Mouse (Mus musculus) frontal cortex, adult (tissue): ENCODE data around the gene Pfkfb1.

Source experiments
- ATAC-seq: cut with Nextera tagmentation; 2 replicates; pipeline ENCODE4 v1.9.2; 2017; ENCODE audit warnings: mild to moderate bottlenecking, moderate library complexity, mixed read lengths; ENCODE audit not compliant: low TSS enrichment

Pfkfb1 gene

GRCm38 (mm10) chrX:150588023-150588764 lies at the start of gene Pfkfb1:
Pfkfb1 (plus strand) TSS chrX:150588229.
- peak; percentile 100 for ATAC-seq

DNA sequence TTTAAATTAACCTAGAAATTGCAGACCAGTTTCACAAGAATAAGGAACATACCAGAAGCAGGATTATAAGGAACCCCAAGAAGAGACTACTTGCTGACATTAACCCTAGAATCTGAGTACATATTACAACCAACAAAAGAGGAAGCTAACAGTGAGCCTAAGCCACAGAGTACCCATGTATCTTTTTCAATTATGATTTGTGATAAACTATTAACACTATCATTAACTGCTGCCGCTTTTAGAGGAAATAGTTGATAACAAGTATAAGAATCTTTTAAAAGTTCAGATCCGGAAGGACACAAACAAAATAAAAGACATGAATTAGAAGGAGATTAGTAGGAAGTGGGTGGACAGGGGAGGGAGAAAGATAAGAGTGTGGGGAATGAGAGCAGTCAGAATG lies 47.9 kb upstream of the Pfkfb1 start:
- no peak for ATAC-seq

DNA sequence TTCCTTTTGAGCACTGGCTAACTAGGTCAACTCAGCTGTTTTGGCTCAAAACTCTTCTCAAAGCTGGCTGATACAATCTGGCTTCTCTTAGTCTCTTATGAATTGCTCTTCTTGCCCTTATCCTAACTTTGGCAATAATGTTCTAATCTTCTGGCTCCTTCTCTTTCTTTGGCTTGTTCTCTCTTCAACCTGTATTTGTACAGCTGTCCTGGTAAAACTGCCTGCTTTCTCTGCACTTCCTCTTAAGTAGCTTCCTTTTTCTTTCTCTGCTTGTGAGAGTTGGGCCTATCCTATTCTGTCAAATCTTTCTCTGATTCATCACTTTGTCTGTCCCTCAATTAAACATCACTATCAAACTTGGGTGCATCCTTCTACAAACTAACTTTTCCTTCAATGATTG lies 46.3 kb upstream of the Pfkfb1 start:
- ATAC-seq, result no peak

DNA sequence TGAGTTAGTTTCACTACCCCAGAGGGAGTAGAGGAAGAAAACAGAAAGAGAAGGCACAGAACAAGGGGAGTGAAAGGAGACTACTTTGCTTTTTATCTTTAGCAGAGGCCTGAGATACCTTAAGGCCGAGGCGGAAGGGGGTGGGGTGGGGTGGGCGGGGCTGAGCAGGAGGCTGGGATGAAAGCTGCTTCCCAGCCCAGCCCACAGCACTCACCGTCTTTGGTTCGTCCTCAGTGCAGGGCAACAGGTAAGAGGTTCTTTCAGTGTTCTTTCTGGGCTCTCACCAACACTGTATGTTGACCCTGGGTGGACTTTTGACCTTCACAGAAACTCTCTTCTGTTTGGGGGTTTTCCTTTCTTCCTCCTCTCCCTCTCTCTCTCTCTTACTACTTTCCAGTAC lies 40.8 kb upstream of the Pfkfb1 start, which contains the start of gene Alas2:
Alas2 (plus strand) TSS at position 137 of the 400 bp plus-strand sequence.
- ATAC-seq, result no peak

DNA sequence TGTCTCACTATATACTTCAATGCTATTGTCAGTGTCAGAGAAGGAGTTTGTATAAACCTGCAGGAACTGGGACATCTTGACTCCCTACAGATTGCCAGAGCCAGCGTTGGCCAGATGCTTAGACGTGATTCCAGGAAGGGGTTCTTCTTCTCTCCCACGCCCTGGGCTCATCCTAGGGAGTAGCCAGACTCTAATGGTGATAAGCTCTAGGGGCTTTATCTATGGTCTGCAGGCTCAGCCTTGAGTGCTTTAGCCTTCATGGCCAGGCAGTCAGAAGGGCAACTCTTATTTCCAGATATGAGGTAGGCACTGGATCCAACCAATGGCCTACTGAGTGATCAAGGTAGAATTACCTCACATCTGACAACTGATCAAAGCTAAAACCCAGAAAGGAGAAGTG lies 38.4 kb upstream of the Pfkfb1 start:
- ATAC-seq, result no peak

- no peak for ATAC-seq
Observed at GRCm38 (mm10) chrX:150551986-150552385, 36.0 kb upstream of the Pfkfb1 start.

DNA sequence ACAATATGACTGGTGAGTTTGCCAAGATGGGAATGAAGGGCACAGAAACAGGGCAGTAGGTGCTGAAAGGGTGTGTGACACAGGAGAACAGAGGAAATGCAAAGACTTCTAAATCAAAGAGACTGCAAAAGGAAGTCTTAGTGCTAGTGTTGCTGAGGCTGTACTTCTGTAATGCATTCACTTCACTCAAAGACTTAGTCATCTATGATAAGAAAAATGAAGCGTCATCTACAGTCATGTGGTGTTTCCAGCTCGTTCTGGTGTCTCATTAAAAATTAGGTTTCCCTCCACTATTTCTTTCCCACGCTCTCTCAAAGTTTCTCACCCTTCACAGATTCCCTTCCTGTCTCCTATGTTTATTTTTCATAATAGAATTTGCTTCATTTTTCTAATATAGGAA lies 34.0 kb upstream of the Pfkfb1 start:
- no peak for ATAC-seq

GRCm38 (mm10) chrX:150564644-150565357 lies 23.2 kb upstream of the Pfkfb1 start:
- no peak for ATAC-seq

GRCm38 (mm10) chrX:150581921-150582320 lies 6.1 kb upstream of the Pfkfb1 start:
- no peak for ATAC-seq

DNA sequence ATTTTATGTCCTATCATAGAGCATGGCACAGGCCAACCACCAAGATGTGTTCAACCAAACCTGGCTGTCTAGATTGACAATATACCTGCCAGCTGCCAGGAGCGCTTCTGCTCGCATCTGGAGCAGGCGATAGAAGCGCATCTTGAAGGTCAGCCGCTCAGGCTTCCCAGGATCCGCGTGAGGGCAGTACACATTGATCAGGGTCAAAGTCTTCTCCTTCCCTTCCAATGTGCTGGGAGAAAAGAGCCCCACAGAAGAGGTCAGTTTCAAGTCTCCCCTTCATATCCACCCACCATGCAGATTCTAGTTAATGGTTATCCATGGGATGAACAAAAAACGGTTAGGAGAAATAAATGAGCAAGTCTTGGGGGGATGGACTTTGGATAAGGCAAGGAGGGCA lies 2.9 kb upstream of the Pfkfb1 start:
- no peak for ATAC-seq

DNA sequence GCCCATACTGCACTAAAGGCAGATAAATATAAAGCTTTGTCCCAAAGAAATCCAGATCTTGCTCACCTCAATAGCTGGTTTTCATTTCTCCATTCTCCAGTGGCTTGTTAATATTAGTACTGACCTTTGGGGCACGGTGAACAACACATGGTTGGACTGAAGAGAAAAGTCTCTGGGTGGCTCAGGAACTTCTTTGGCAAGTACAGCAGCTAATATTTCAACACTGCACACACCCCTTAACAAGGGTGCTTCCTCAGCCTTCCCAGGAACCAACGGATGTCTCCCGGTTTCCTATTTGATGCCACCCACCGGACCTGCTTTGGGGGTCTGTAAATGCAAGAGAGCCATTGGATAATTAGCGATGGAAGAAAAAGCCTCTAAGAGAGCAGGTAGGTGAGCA lies 1.7 kb downstream of the Pfkfb1 start, which contains the start of gene Apex2:
Apex2 (minus strand) TSS at position 173 of the 400 bp plus-strand sequence.
- no peak for ATAC-seq

GRCm38 (mm10) chrX:150593266-150594035 lies 5.4 kb downstream of the Pfkfb1 start:
- no peak for ATAC-seq

- no peak for ATAC-seq
Observed at GRCm38 (mm10) chrX:150594176-150594575, 6.1 kb downstream of the Pfkfb1 start.

GRCm38 (mm10) chrX:150595016-150595760 lies 7.2 kb downstream of the Pfkfb1 start:
- no peak for ATAC-seq

DNA sequence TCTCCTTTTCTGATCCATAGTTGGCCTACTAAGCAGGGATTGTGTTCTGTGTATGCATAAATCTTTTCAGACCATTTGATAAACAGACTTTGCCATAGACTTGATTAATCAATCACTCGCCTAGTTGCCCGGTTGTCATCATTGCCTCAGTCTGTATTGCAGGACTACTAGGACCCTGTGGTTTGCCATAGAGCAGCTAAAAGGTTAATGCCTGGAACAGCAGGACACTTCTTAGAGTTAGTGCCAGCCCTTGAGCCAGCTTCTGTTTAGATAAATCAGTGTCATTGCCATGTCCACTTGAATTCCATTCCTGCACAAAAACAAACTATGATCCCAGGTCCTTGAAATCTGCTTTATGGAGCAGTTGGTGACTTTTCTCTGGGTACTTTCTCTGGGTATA lies 10.9 kb downstream of the Pfkfb1 start:
- no peak for ATAC-seq

GRCm38 (mm10) chrX:150636421-150636820 lies 48.4 kb downstream of the Pfkfb1 start:
- ATAC-seq, result no peak

- peak; percentile 38 for ATAC-seq
Observed at GRCm38 (mm10) chrX:150656122-150656907, 68.3 kb downstream of the Pfkfb1 start.

DNA sequence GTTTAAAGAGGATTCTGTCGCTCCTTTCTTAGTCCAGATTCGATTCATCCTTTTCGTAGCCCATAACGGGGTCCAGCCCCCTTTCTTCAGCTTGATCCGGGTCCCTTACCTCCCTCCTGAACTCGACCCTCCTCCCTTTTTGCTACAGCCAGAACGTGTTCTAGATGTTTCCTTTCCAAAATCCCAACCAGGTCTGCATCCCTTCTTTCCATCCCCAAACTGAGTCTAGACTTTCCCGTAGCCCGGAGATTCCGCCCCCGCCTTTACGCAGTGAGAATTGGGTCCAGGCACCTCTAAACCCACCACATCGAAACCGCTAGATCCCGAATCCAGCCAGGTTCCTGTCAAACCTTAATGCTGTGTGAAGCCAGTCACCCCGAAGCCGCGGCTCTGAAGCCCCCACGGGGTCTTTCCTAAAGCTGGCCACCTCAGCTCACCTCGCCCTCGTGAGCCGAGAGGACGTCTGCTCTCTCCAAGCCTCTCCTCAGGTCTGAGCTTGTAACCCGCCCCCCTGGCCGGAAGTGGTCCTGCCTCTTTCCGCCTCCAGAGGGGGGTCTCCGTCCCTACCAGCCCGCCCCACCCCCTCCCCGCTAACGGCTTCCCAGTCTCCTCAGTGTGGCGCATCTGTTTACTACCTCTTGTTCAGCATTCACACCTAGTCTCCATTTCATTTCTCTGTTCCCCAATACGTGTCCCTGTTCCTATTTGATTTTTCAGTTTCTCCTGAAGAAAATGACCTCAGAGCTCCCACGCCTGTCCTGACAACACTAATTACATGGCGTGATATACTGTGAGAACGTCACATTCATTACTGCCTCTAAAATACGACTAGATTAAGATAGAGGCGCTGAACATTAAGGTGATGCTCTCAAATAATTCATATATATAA lies 69.1 kb downstream of the Pfkfb1 start, which contains the start of gene Tro:
Tro (minus strand) TSS at position 676 of the 889 bp plus-strand sequence.
- ATAC-seq, result peak; percentile 69

DNA sequence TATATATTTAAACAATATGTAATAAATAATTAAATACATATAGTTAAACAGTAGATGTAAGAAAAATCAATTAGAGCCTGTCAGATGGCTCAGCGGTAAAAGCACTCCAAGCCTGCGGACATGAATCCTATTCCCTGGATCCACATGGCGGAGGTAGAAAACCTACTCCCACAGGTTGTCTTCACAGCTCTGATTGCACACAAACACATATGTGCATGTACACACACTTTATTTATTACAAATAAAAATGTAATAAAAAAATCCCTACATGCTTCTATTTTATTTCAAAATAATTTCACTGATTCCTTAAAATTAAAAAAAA lies 69.7 kb downstream of the Pfkfb1 start:
- ATAC-seq, result no peak

GRCm38 (mm10) chrX:150662809-150663208 lies 74.8 kb downstream of the Pfkfb1 start:
- no peak for ATAC-seq
